Mouse (Mus musculus): Measurements from ENCODE around the gene Wbp4.
"Not testable (repeated sequence)": the region's sequence is repeated elsewhere in the genome, so short reads cannot be mapped to it uniquely, and the experiment has no call there.

The Wbp4 gene

DNA sequence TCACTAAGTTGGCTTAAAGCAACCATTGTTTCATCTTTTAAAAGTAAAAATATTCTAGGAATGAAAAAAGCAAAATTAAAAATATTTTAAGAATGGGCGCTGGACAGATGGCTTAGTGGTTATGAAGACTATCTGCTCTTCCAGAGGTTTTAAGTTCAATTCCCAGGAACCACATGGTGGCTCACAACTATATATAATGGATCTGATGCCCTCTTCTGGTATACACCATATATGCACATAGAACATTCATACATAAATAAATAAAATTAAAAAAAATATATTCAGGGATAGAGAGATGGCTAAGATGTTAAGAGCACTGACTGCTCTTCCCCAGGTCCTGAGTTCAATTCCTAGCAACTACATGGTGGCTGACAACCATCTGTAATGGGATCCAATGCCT is 15.7 kb downstream of the Wbp4 start:
- intact Hi-C loops (cut with DNase I) = loop anchor here (2.0 to 10.0 kb wide), 2 partner anchors 71 to 341 kb away; no protein-coding TSS in a partner anchor

- intact Hi-C loops (cut with DNase I) = loop anchor here (10.0 kb wide), 1 partner anchor 336 kb away; no protein-coding TSS in a partner anchor
Observed at GRCm38 (mm10) chr14:79460988-79461387, 20.3 kb downstream of the Wbp4 start.

GRCm38 (mm10) chr14:79460401-79460800 is 20.9 kb downstream of the Wbp4 start:
- intact Hi-C loops (cut with DNase I) = loop anchor here (10.0 kb wide), 1 partner anchor 336 kb away; no protein-coding TSS in a partner anchor

- intact Hi-C loops (cut with DNase I) = not testable (repeated sequence)
Observed at GRCm38 (mm10) chr14:79452591-79452934, 28.8 kb downstream of the Wbp4 start.

- intact Hi-C loops (cut with DNase I) = not testable (repeated sequence)
Observed at GRCm38 (mm10) chr14:79451681-79452590, 29.4 kb downstream of the Wbp4 start, which contains the start of gene Kbtbd6. Gene Kbtbd6 (plus strand): TSS chr14:79451835.

DNA sequence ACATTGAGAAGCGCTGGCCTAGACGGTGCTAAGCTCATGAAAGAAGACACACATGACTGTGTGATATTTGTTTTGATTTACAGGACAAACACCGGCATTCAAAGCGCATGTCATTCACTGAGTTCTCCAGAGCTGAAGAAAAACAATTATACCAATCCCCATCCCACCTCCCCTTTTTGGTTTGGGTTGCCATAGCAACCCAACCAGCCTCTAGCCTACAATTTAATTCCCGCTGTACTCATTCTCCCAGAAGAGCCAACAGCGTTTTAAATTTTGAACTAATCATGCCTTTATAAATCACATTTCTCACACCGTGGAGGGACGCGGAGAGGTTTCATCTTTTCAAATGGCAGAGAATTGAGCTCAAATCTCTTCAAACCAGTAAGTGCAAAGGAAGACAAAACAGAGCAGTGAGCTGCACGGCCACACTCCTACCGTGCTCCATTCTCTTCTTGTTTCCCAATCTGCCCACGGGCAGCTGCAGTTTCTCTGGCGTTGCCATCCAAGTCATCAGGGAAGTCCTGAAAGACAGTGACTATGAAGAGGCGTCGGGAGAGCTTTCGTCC is 36.2 kb downstream of the Wbp4 start:
- intact Hi-C loops (cut with DNase I) = no loop called here

- intact Hi-C loops (cut with DNase I) = no loop called here
Observed at GRCm38 (mm10) chr14:79444601-79445000, 36.7 kb downstream of the Wbp4 start.

DNA sequence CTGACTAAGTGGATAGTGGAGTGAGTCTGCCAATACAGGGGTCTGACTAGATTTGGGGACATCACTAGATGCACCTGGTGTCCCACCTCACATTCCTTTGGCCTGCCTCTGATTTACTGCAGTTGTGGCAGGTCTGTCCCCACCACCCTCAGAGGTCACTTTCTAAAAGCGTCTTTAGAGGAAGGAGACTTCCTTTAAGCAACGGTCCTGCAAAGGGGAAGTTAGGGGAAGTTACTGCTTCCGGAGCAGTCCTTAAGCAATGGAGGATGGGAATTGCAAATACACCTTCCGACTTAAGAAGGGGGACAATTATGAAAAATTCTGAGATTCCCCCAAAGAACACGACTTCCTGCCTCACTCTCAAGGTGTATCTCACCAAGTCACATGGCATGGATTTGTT is 39.9 kb downstream of the Wbp4 start:
- intact Hi-C loops (cut with DNase I) = no loop called here

DNA sequence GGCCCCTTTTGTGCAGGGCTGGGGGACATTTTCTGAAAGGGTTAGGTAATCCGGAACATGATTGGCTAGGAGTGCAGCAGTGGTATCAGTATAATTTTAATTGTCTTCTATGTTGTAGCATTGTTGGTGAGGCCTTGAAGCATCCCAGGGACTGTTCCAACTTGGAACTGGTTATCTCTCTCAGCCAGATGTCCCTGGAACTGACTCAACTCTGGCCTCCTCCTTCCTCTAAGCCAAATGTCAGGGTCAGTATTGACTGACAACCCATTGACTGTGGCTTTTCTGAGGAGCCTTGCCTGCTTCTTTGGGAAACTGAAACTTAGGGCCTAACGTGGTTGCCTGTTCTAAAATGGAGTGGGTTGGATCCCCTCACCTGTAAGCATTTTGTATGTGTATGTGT is 40.7 kb downstream of the Wbp4 start:
- intact Hi-C loops (cut with DNase I) = no loop called here

DNA sequence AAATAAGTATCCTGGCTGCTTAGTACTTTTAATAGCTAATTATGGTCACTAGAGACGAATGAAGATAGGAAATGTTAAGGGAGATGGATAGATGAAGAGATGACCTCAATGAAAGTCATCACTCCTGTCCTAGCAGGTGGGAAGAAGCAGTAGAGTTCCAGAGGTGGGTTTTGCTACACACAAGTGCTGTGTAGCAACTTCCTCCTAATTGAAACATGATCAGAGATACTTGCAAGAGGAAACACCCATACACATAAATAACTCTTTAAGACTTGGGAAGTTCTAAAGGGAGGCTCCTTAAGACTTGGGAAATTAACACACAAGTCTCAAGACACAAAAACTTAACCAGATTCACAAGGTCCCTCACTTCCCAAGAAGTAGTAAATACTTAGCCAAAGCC is 47.3 kb downstream of the Wbp4 start:
- intact Hi-C loops (cut with DNase I) = no loop called here

- intact Hi-C loops (cut with DNase I) = not testable (repeated sequence)
Observed at GRCm38 (mm10) chr14:79426730-79427365, 54.5 kb downstream of the Wbp4 start.

DNA sequence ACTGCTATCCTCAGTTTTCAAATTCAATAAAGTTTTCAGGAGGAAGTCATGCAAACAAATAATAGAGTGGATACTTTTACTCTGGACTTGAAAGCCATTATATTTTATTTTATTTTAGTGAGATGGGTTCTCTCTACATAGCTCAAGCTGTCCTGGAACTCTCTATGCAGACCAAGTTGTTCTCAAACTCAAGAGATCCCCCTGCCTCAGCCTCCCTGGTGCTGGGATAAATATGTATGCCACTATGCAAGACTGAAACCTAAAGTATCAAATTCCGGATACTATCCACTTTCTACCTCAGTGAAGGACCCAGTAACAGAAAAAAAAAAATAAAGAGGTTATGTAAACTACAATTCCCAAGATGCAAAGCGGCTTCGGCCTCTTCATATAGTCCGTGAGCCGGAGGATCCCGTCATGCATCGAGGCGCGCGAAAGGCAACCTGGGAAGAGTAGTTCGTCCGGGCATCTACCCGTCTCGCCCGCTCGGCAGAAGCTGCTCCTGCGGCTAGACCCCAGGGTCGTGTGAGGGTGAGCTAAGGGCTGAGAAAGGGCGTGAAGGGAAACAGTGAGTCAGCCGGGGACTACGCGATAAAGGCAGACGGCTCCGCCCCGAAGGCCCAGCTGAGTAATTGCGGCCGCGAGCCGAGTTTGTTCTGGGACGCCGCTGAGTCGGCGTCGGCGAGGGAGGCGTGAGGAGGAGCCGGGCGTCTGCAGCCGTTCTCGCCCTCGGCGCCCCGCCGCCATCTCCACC is 55.2 kb downstream of the Wbp4 start, which contains the start of gene Kbtbd7:
Gene Kbtbd7 (plus strand): TSS at position 533 of the 751 bp plus-strand sequence.
- intact Hi-C loops (cut with DNase I) = no loop called here

- intact Hi-C loops (cut with DNase I) = no loop called here
Observed at GRCm38 (mm10) chr14:79420083-79420685, 61.1 kb downstream of the Wbp4 start.

DNA sequence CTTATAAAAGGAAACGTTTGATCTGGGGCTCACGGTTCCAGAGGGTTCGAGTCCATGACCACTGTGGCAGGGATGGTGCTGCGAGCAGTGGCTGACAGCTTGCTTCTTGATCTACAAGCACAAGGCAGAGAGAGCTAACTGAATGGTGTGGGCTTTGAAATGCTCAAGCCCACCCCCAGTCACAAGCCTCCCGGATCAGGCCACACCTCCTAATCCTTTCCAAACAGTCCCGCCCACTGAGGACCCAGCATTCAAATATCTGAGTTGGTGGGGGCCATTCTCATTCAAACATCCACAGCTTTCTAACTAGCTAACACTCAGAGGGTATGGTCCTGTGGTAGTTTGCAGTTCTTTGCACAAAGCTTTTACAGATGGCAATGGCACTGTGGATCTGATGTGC is 68.2 kb downstream of the Wbp4 start:
- intact Hi-C loops (cut with DNase I) = no loop called here

DNA sequence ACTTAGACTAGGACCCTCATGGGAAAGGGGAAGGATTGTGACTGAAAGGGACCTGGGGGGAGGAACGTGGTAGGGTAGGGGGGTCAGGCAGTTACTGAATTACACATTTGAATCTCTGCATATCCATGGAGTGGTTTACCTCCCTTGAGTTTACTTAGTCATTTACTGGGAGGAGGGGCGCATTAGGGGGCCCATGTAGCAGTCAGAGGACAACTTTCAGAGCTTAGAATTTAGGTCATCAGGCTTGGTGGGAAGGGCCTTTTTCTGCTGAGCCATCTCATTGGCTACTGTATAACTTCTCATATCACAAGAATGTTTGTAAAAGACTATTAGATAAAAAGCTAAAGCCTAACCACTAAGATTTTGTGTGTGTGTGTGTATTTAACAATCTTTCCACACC is 70.7 kb downstream of the Wbp4 start:
- intact Hi-C loops (cut with DNase I) = no loop called here
